ENCODE assay signal across 9 mouse cellular contexts in the genomic region with DNA sequence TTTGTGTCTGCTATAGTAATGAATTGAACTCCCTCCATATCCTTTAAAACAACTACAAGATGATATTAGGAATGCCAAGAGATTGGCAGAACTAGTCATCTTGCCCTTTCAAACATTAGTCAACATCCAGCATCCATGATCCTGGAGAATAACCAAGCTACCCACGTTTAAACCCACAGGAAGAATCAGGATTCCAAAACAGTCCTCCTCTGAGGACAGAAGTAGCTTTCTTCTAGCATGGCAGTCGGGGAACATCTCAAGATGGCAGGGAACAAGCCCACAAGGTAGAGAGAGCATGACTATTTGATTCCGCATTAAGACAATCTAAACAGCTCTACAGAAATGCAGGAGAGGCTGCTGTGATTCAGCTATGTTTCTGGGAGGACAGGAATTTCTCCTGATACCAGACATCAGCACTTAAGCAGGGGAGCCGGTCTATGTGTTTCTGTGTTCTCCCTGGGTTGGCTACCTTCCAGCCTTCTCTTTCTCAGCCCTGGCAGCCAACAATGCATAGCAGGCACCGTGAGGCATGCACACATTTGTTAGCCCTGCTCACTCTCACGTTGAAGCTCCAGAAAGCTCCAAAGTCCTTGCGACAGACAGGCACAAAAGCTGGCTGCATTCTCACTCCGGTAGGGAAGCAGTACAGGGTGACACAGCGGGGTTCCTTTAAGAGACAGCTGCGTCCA.
A peak's percentile ranks its signal among the peaks of the same experiment; 100 is the strongest.
DNase-seq lines count a peak whose midpoint lies in the region; ATAC-seq lines count a peak whose summit lies in the region.
"Had no signal": no experiment of that assay in that cellular context is flagged by ENCODE, and none has a peak within 500 bp of the region (broad histone marks: within the 10 kb centered on the region; RNA-seq: fewer than 3 reads in every experiment).

No protein-coding gene starts in this region.

- no peaks in the 10 kb centered on the region for H3K4me1 ChIP-seq in midbrain, embryonic 13.5 days (replicated peaks)
- H3K4me1 ChIP-seq in midbrain, embryonic 16.5 days (ENCODE audit: control insufficient read depth, insufficient read depth, low read length) = 0 out of 2 replicates have a peak, but pooled peaks cover 3% of the 10 kb centered on the region
- H3K4me1 ChIP-seq in stomach, embryonic 16.5 days (ENCODE audit: control insufficient read depth, insufficient read depth, low read length) = no peaks in the 10 kb centered on the region
- H3K4me1 ChIP-seq: midbrain, embryonic 12.5 days had no signal

- ATAC-seq in midbrain, embryonic 13.5 days = peak; percentile 43; the same call in 1 of the 2 replicates
- no peak; the same call in 1 of the 2 replicates for ATAC-seq in midbrain, embryonic 16.5 days
- no peak for ATAC-seq in stomach, embryonic 16.5 days (ENCODE audit: insufficient read depth, low FRiP score)
- no peak for ATAC-seq in megakaryocyte, adult 5-6 weeks (ENCODE audit: poor library complexity, severe bottlenecking)

- H3K9ac ChIP-seq in midbrain, embryonic 13.5 days (replicated peaks) = no peak overlapping the region
- no peak overlapping the region for H3K9ac ChIP-seq in midbrain, embryonic 16.5 days (ENCODE audit: low read depth, low read length)
- H3K9ac ChIP-seq in stomach, embryonic 16.5 days (ENCODE audit: low read length) = 0 out of 2 replicates have a peak overlapping the region, but pooled peaks have one; percentile 38
- H3K9ac ChIP-seq: midbrain, embryonic 12.5 days had no signal

- no peak overlapping the region for H3K27ac ChIP-seq in midbrain, embryonic 13.5 days
- H3K27ac ChIP-seq in midbrain, embryonic 16.5 days (ENCODE audit: low read length) = no peak overlapping the region
- H3K27ac ChIP-seq in stomach, embryonic 16.5 days (ENCODE audit: low read length) = no peak overlapping the region
- H3K27ac ChIP-seq: midbrain, embryonic 12.5 days had no signal

- DNase-seq in adrenal gland, postnatal 10 days = peak; percentile 5
- no peak for DNase-seq in adrenal gland, adult 2 months
- DNase-seq in layer of hippocampus, adult 8-10 months (ENCODE audit: low spot score in 2 of 2) = peak; percentile 37 to 52
- no peak for DNase-seq in T-cell, adult 2 months (ENCODE audit: low spot score)

- H3K27me3 ChIP-seq in midbrain, embryonic 13.5 days = no peaks in the 10 kb centered on the region
- no peaks in the 10 kb centered on the region for H3K27me3 ChIP-seq in midbrain, embryonic 16.5 days (ENCODE audit: control insufficient read depth, insufficient read depth, low read depth, low read length)
- H3K27me3 ChIP-seq in stomach, embryonic 16.5 days (ENCODE audit: control insufficient read depth, insufficient read depth, low read length) = no peaks in the 10 kb centered on the region
- H3K27me3 ChIP-seq: midbrain, embryonic 12.5 days had no signal

- no peaks in the 10 kb centered on the region for H3K36me3 ChIP-seq in midbrain, embryonic 13.5 days
- H3K36me3 ChIP-seq in midbrain, embryonic 16.5 days (ENCODE audit: control insufficient read depth, insufficient read depth, low read length) = no peaks in the 10 kb centered on the region
- no peaks in the 10 kb centered on the region for H3K36me3 ChIP-seq in stomach, embryonic 16.5 days (ENCODE audit: control insufficient read depth, insufficient read depth, low read length)
- H3K36me3 ChIP-seq: midbrain, embryonic 12.5 days had no signal

- no peaks in the 10 kb centered on the region for H3K9me3 ChIP-seq in midbrain, embryonic 13.5 days
- H3K9me3 ChIP-seq in midbrain, embryonic 16.5 days (replicated peaks; ENCODE audit: control insufficient read depth, low read length, poor library complexity, severe bottlenecking) = no peaks in the 10 kb centered on the region
- no peaks in the 10 kb centered on the region for H3K9me3 ChIP-seq in stomach, embryonic 16.5 days (replicated peaks; ENCODE audit: control insufficient read depth, low read length)
- H3K9me3 ChIP-seq: midbrain, embryonic 12.5 days had no signal

- 54% methylated on average over 10 of the region's 10 CpGs for WGBS in midbrain, embryonic 13.5 days
- 48% methylated on average over 10 of the region's 10 CpGs for WGBS in midbrain, embryonic 16.5 days
- 32% methylated on average over 10 of the region's 10 CpGs for WGBS in stomach, embryonic 16.5 days

- H3K4me3 ChIP-seq in midbrain, embryonic 13.5 days (replicated peaks) = no peak overlapping the region
- H3K4me3 ChIP-seq in midbrain, embryonic 16.5 days (ENCODE audit: low read depth, low read length) = no peak overlapping the region
- no peak overlapping the region for H3K4me3 ChIP-seq in stomach, embryonic 16.5 days (replicated peaks; ENCODE audit: low read length)
- H3K4me3 ChIP-seq: midbrain, embryonic 12.5 days had no signal

- H3K4me2 ChIP-seq in midbrain, embryonic 13.5 days (replicated peaks) = no peak overlapping the region
- no peak overlapping the region for H3K4me2 ChIP-seq in midbrain, embryonic 16.5 days (ENCODE audit: low read length)
- H3K4me2 ChIP-seq in stomach, embryonic 16.5 days (ENCODE audit: low read depth, low read length) = no peak overlapping the region
- H3K4me2 ChIP-seq: midbrain, embryonic 12.5 days had no signal

Comparison
In these comparisons a context has a peak if more than half of its experiments do, and no peak if none do; other contexts are left out.
1. DNase-seq: peak in adrenal gland, postnatal 10 days (single experiment) and layer of hippocampus, adult 8-10 months (2 of 2); none in adrenal gland, adult 2 months (single experiment) and T-cell, adult 2 months (single experiment).